Mouse (Mus musculus): ENCODE measurements around the gene Pcbp3. TPM values are rescaled to one million over a fixed set of nuclear protein-coding genes. Genes with fewer than 3 reads are reported as not detected.

Gene Pcbp3
- total RNA-seq, 1 experiment from 2014 or later, result 14.0 TPM

DNA sequence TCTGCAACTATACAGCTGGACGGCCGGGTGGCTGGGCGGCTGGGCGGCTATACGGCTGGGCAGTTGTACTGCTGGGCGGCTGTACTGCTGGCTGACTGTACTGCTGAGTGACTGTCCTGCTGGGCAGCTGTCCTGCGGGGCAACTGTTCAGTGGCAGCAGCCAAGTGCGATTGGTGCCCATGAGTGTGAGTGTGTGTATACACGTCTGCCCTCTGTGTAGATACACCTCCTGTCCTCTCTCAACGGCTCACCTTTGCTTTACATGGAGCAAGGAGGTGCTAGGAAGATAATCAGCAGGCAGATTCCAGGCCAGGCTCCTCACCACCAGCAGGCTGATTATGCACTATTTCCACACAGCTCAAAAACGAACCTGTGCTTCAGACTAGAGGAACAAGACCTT lies 152.2 kb downstream of the Pcbp3 start:
- ATAC-seq (replicated peaks; ENCODE audit: low read depth, poor library complexity, severe bottlenecking), result no peak

DNA sequence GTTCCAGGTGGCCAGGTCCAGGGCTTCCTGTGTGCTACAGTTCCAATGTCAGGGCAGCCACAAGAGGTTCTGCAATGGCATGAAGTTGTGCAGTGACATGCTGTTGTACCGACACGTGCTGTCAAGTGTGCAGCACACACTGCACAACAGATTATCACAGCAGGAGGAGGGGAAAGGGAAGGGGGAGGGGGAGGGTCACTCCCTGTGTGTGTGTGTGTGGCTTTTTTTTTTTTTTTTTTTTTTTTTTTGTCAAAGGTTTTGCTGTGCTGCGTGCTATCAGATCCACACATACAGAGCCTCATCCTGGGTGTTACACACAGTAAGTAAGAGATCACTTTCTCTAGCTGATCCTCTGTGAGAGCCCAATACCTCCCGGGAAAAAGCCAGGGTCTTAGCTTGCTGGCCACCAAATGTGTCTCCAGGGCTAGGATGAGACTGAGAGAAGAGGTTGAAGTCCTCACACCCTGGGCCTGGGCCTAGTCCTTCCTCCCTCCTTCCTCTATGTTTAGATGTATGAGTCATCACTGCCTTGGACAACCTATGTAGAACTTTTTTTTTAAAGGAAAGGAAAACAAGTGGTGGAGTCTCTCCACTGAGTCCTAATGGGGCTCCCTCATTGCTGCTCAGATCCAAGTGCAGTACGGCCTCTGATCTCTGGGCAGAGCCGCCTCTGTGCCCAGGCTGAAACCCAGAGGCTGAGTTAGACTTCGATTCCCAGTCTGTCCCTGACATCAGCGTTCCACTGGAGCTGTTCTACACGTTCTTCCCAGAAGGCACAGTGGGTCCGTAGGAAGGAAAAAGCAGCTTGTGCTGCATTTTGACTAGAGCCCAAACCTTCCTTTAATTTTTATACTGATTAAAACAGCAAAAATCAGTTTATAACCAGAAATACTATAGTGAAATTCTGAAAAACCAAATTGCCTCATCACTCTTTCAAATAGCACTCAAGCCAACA lies 153.0 kb downstream of the Pcbp3 start:
- ATAC-seq (replicated peaks; ENCODE audit: low read depth, poor library complexity, severe bottlenecking), result no peak

DNA sequence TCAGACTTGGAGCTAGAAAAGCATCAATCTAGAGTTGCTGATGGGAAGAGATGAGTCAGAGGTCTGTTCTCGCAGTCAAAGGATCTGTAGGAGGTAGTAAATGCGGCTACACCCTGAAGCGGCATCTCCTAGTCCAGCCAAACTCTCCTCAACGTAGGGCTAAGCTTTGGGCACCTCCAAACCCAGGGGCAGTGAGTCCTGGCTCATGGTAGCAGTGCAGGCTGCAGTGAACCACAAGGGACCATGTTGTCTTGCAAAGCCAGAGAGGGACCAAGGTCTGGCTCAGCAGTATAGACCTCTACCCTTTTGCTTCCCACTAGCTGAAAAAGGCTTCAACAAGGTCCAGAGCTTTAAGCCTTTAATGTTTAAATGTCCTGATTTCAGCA lies 159.2 kb downstream of the Pcbp3 start:
- ATAC-seq (replicated peaks; ENCODE audit: low read depth, poor library complexity, severe bottlenecking), result no peak

DNA sequence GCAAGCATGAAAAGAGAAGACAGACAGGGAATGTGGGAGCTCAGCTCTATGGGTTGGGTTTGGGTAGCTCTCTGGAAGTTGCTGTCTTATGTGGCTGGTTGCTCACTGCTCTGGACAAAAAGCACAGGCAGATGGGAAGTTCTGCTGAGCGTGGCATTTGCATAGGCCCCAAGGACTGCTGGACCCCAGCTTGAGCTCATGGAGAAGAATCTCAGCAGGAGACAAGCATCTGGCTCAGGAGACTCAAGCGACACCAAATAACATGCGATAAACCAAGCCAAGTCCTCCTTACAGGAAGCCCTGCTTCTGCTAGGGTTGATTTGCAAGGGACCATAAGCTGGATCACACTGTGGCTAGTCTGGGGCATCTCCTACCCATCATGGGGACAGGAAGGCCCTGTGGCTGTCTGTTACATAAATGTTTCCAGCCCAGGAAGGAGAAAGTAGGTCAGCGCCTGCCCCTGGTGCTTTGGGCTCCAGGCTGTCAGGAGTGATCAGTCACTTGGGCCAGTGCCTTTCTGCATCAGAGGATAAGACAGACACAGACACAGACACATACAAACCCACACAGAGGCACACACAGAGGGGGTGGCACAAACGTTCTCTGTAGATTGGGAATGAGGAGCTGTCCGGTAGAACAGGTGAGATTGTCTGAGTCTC lies 159.7 kb downstream of the Pcbp3 start:
- ATAC-seq (replicated peaks; ENCODE audit: low read depth, poor library complexity, severe bottlenecking), result no peak

DNA sequence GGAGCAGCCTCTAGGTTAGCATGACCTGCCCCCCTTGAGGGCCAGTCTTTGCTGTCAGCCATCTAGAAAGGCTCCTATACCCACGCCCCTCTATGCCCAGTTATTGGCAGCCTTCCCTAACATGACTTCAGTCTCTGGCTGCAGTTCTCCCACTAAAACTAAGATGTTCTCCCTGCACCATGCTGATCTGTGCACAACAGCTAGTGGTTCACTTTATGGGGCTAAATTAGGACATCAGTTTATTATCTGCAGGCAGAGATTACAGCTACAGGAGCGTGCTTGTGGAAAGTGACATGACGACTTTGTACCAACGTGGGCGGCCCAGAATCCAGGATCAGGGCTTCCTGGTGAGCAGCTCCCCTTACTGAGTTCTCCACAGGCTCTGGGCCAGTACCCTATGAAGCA lies 160.4 kb downstream of the Pcbp3 start:
- ATAC-seq (replicated peaks; ENCODE audit: low read depth, poor library complexity, severe bottlenecking), result no peak

DNA sequence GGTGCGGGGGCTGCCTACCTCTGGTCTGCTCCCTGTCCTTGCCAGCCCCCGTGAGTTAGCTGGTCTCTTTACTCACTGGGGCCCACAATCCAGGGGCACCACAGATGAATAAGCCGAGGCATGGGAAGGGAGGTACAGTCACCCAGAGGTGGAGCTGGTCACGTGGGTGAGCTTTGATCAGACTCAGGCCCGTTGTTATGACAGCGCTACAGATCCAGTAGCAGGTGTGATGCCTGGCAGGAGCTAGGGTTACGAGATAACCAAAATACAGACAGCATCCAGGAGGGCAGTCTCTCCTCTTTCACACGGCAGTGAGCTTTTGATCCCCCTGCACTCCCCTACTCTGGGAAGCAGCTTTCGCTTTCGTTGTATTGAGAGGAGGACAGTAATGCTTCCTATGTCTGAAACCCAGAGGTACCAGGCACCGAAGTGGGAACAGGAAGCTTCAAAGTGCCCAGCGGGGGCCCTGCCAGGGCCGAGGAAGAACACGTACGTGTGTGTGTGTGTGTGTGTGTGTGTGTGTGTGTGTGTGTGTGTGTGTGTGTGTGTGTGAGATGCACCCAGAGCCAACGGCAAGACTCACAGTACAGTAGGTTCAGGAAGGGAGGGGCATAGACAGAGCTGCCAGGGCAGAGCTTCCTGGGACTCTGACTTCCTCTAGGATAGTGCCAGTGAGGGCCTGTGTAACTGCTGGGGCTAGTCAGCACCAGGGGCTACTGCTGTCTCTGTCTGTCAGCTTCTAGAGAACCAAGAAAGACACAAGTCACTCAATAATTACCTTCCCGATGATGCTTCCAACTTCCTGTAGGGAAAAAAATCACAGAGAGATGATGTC lies 162.7 kb downstream of the Pcbp3 start:
- ATAC-seq (replicated peaks; ENCODE audit: low read depth, poor library complexity, severe bottlenecking), result peak; percentile 73

DNA sequence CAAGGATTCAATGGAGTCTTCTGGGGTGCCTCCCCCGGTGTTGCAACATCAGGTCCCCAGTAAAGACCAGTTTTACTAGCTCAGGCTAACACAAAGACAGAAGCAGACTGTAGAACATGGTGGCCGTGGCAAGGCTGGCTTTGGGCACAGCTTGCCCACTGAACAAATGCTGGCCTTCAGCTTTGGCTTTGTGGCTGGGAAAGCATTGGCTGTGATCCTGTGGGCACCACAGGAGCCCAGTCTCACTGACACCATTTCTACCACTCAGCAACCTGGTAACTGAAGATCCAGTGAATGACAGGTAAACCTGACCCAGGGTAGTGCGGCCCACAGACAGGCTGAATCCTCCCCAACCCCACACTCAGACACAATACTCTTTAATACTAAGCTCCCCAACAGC lies 167.6 kb downstream of the Pcbp3 start:
- no peak for ATAC-seq (replicated peaks; ENCODE audit: low read depth, poor library complexity, severe bottlenecking)

DNA sequence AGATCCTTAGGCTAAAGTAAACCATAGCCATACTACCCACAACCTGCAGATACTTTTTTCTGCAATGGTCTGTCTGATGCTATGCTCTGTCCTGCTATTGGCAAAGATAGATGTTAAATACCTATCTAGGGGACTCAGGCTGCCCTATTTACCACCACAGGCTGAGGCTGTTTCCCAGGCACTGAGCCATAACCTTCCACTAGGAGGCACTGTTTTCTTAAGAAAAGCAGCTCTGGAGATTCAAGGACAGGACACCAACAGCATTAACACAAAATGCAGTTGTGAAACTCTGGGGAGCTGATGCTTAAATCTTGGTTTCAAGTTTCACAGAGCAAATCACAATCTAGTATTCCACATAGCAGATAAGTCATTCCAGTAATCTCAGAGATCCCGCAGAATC lies 170.2 kb downstream of the Pcbp3 start:
- ATAC-seq (replicated peaks; ENCODE audit: low read depth, poor library complexity, severe bottlenecking), result peak; percentile 76

DNA sequence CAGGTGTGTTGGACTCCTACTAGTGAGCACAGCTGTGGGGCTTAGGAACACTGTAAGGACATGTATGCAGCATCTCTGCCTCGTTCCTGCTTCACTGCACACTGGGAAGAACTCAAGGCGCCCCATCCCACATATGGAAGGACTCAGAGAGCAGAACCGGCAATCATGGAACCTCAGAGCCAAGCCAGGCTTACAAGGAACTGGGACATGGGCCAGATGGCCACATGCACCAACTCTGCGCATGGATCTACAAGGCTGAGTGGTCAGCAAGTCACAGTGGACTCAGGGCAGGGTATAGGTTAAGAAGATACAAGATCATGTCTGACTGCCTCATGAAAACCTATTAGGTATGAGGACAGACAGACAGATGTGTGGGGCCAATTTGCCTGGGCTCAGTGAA lies 171.8 kb downstream of the Pcbp3 start:
- no peak for ATAC-seq (replicated peaks; ENCODE audit: low read depth, poor library complexity, severe bottlenecking)

DNA sequence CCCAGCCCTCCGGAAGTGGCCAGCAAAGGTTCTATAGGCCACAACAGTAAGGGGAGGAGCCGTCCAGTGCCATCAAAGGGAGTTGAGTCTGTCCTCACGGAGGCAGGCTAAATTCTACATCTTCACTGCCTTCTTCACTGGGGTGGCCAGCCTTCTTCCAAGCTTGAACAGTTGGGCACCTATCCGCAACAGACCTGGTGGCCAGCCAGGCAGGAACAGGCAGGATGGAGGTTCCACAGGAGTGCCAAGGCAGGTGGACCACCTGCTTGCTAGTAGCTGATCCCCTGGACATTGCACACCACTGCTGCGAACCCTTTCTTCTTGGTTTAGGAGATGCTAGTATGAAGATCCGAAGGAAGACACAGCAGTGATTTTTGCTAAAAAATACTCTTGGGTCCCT lies 176.4 kb downstream of the Pcbp3 start:
- no peak for ATAC-seq (replicated peaks; ENCODE audit: low read depth, poor library complexity, severe bottlenecking)

DNA sequence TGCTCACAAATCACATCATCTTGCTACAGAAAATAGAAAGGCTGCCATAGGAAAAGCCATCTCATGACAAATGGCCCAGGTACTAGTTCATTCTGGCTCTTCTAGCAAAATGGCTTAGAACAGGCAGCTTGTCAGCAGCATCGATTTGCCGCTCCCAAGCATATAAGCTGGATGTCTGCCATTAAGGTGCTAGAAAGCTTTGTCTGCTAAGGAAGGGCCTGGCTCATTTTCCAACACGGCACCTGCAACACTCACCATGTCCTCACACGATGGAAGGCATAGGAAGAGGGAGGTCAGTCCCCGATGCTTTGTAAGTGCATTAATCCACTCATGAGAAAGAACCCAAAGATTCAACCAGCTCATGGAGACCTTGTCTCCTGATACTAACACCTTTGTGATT lies 182.5 kb downstream of the Pcbp3 start:
- ATAC-seq (replicated peaks; ENCODE audit: low read depth, poor library complexity, severe bottlenecking), result no peak

DNA sequence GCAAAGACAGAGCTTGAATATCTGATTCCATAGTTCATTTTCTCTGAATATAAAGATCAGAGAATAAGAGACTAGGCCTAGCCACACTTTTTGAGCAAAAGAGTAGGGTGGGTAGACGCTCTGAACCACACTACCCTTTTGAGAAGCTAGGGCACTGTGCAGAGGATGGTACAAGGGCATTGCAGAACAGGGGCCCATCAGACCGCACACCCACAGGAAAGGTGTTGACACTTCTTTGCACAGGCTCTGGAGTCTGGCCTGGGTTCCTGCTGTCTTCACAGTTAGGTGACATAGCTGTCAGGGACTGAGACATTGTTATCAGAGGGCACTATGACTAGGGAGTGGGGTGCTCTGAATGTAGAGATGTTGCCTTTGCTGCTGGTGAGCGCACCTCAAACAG lies 190.1 kb downstream of the Pcbp3 start:
- ATAC-seq (replicated peaks; ENCODE audit: low read depth, poor library complexity, severe bottlenecking), result no peak

DNA sequence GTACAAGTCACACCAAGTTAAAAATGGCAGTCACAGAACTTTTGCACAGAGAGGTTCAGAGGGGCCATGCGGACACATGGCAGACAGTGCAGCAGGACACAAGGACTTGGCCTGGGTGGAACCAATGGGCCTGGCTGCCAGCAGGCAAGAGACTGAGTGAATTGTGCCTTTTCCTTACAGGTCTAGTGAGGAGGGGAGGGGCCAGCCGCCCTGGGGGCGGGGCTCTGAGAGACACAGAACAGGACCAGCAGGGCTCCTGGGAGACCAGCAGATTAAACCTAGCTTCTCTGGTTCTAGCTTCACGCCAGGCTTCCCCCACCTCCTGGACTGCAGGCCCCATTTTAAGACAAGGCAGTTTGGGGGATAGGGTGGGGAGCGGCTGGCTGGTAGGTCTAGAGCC lies 190.6 kb downstream of the Pcbp3 start:
- ATAC-seq (replicated peaks; ENCODE audit: low read depth, poor library complexity, severe bottlenecking), result no peak

DNA sequence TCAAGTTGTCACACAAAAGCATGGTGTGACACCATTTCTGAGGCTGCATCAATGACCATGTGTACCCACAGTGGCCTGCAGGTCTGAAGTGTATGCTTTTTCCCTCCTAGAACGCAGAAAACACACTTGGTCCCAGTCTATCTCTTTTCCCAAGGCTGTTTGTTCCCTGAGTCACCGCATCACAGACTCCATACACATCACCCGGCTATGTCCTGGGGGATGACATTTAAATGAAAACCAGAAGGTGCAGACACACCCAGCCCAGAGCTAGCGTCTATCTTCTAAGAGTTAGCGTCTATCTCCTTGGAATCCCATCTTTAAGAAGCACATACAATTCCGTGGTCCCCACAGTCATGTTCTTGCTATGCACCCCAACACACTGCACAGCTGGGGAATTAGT lies 192.1 kb downstream of the Pcbp3 start:
- ATAC-seq (replicated peaks; ENCODE audit: low read depth, poor library complexity, severe bottlenecking), result no peak

DNA sequence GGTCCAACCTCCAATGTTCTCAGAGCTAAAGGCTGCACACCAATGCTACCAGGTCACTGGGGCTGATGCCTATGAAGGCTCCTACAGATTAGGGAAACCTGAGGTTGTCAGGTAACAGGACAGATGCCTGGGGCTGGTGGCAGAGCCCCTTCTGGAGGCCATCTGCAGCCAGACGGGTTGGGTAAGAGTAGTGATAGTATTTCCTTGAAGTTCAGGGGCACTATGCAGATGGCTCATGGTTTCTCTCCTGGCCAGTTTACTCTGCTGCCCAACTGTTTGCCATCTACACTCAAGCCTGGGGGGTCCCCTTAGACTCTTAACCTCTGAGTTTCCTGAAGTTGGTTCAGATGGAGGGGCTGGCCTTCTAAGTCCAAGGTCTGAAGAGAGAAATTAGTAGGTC lies 195.5 kb downstream of the Pcbp3 start:
- ATAC-seq (replicated peaks; ENCODE audit: low read depth, poor library complexity, severe bottlenecking), result no peak

DNA sequence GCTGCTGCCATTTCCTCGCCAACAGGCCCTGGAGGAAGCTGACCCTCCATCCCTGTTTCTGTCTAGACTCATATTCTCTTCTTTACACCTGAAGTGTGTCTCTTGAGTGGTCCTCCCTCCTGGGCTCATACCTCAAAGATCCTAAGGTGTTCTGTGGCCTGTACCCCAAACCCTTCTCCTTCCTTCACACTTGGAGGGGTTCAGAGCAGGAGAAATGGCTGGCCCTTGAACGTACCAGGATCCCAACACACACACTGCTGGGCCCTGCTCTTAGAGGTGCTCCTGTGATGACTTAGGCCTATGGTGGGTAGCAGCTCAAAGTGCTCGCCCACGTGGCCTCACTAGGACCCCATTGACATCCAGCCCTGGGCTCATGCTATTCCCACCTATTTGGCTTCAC lies 196.8 kb downstream of the Pcbp3 start:
- no peak for ATAC-seq (replicated peaks; ENCODE audit: low read depth, poor library complexity, severe bottlenecking)

DNA sequence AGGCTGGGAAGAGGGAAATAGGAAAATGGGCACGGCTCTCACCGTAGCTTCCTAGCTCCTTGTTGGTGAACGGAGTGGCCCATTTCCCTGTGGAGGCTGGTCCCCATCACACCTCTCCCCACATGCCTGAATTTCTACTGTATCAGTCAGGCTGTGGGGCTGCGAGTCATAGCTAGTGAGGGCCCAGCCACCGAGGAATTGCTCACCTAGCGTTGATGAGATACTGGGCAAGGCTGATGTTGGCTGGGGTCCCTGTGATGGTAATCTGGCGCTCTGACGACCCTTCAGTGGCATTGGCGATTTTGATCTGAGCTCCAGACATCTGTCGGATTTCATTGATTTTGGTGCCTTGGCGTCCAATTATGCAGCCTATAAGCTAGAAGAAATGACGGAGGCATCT lies 198.7 kb downstream of the Pcbp3 start:
- ATAC-seq (replicated peaks; ENCODE audit: low read depth, poor library complexity, severe bottlenecking), result no peak

DNA sequence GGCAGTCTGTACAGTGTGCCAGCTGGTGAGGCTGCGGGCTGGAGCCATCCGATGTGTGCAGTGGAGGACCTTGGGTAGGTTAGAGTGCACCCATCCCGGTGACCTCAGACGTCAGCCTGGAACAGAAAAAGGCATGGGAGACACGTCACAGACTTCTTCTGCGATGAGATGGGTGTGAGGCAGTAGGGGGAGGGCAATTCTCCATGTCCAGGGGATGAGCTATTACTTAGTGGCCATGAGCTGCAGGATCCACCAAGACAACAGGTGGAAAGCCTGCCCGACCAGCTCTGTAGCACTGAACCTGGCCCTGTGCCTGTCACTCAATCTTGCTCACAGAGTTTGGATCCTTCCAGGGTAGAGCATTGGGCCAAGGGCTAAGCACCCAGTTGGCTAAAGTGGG lies 199.3 kb downstream of the Pcbp3 start:
- ATAC-seq (replicated peaks; ENCODE audit: low read depth, poor library complexity, severe bottlenecking), result no peak

DNA sequence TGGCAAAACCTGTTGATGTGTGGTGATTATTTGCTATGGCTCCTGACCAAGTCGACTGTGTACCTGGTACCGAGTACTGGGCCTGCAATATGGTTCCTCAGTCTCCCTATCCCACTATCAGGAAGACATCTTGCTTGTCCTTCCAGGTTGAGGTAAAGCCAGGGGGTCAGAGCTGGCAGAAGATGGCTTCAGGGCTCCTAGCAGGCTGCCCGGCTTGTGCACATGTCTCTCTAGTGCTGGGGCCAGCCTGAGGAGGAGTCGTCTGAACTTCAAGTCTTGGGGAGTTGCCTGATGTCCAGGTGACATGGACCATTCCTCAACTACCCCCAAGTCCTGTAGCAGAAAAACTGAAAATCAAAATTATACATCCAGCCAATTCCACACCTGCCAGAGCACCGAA lies 201.8 kb downstream of the Pcbp3 start:
- no peak for ATAC-seq (replicated peaks; ENCODE audit: low read depth, poor library complexity, severe bottlenecking)

DNA sequence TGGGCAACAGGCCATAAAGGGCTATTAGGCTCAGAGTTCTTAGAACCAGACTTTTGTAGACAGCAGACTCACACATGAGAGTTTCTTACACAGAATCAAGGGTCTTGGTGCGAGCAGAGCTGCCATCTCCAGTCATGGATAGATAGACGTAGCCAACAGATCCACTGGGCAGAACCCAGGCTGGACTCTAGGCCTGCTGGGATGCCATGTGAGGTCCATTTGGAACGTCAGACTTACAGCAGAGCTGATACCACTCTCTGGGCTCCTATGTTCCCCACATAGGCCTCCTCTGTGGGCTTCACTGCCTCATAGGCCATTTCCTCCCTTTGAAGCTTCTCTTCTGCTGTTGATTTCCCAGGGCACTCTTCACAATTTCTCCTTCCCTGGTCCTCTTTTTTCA lies 208.0 kb downstream of the Pcbp3 start:
- ATAC-seq (replicated peaks; ENCODE audit: low read depth, poor library complexity, severe bottlenecking), result no peak

DNA sequence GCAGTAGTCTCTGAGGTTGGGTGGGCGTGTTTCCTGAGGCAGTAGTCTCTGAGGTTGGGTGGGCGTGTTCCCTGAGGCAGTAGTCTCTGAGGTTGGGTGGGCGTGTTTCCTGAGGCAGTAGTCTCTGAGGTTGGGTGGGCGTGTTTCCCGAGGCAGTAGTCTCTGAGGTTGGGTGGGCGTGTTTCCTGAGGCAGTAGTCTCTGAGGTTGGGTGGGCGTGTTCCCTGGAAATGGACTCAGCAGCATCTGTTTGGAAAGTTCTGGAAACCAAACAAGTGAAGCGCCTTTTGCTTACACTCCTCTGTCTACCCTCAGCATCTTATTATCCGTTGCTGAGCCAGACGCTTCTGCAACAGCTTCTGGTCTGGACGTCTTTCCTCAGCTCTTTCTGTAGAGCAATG lies 217.4 kb downstream of the Pcbp3 start:
- peak; percentile 83 for ATAC-seq (replicated peaks; ENCODE audit: low read depth, poor library complexity, severe bottlenecking)

All from common myeloid progenitor, adult 5-6 weeks (primary cell).